Mouse (Mus musculus) lung, postnatal 0 days (tissue): ENCODE measurements around the gene Chmp4b. TPM values are rescaled to one million over a fixed set of nuclear protein-coding genes. Genes with fewer than 3 reads are reported as not detected.

ENCODE experiments used
- ATAC-seq: fragments of 200-750 bp; cut with Nextera tagmentation; 2 replicates; pipeline ENCODE4 v1.8.0; 2017; ENCODE audit warnings: moderate library complexity
- DNase-seq: peaks from one replicate; pipeline ENCODE4 v3.0.0-alpha.2; 2016; ENCODE audit warnings: low spot score
- H3K27ac ChIP-seq: fragments of 300-500 bp; sonication (generic); 2 replicates; pipeline ENCODE4 v1.5.1; 2014; ENCODE audit warnings: antibody characterized with exemption, mild to moderate bottlenecking, low read length, mixed read lengths
- H3K27me3 ChIP-seq: fragments of 300-500 bp; sonication (generic); replicated peaks from 2 replicates; pipeline ENCODE4 v1.6.1; 2014; ENCODE audit warnings: low read length, mixed read lengths; ENCODE audit not compliant: insufficient read depth
- H3K36me3 ChIP-seq: fragments of 300-500 bp; sonication (generic); 2 replicates; pipeline ENCODE4 v1.6.1; 2014; ENCODE audit warnings: low read length, mixed read lengths; ENCODE audit not compliant: insufficient read depth
- H3K4me1 ChIP-seq: fragments of 300-500 bp; sonication (generic); 2 replicates; pipeline ENCODE4 v1.6.1; 2014; ENCODE audit warnings: antibody characterized with exemption, low read depth, low read length, mixed read lengths; ENCODE audit not compliant: insufficient read depth
- H3K4me2 ChIP-seq: fragments of 300-500 bp; sonication (generic); replicated peaks from 2 replicates; pipeline ENCODE4 v1.6.1; 2014; ENCODE audit warnings: low read depth, mild to moderate bottlenecking, low read length, moderate library complexity, mixed read lengths
- H3K4me3 ChIP-seq: fragments of 300-500 bp; sonication (generic); 2 replicates; pipeline ENCODE4 v1.5.1; 2014; ENCODE audit warnings: low read depth, low read length
- H3K9ac ChIP-seq: fragments of 300-500 bp; sonication (generic); replicated peaks from 2 replicates; pipeline ENCODE4 v1.6.1; 2014; ENCODE audit warnings: low read depth, mild to moderate bottlenecking
- H3K9me3 ChIP-seq: fragments of 300-500 bp; sonication (generic); 2 replicates; pipeline ENCODE4 v1.6.1; 2016; ENCODE audit warnings: low read length, mixed read lengths
- CTCF ChIP-seq: IDR thresholded peaks from 2 replicates; pipeline ENCODE4 v1.5.1; 2016; ENCODE audit warnings: antibody characterized with exemption, mild to moderate bottlenecking
- EP300 ChIP-seq: IDR thresholded peaks from 2 replicates; pipeline ENCODE4 v1.6.1; 2016; ENCODE audit warnings: antibody characterized with exemption, mild to moderate bottlenecking, control low read depth
- WGBS: fragments of 180-500 bp; shearing (Covaris S2); extraction: QIAGEN DNeasy Blood & Tissue Kit; methylation state at CpG from one replicate; pipeline ENCODE4 v1.1.7; 2014; 5-methylcytosine and 5-hydroxymethylcytosine counted together
- polyA plus RNA-seq: library from polyadenylated mRNA; unstranded; fragments of >200 nt; fragmentation: Nextera tagmentation; extraction: Ambion mirVana; gene quantifications from 2 replicates; pipeline ENCODE4 v1.2.1, GENCODE M21; 2015

Gene Chmp4b
- polyA plus RNA-seq, 1 experiment from 2014 or later = 33.7 TPM

DNA sequence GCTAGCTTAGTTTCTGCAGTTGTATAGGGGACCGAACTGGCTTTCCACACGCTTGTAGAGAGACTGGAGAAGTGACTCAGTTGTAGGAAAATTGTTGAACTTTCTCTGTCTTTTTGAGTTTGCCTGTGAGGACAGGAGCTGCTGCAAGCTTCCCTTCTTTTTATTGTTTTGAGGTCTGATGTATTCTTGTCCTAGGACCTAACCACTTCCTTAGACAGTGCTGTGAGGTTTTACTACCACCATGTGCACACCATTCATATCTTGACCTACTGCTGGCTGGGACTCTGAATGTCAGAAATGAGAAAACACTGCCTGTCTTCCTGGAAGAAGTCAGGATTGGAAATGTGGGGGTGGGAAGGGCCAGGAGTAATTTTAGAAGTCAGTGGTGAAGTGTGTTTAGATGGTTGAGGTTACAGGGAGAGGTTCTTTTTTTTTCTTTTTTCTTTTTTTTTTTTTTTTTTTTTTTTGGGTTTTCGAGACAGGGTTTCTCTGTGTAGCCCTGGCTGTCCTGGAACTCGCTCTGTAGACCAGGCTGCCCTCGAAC is 8.1 kb downstream of the Chmp4b start:
- 84% methylated on average over 3 of the region's 5 CpGs for WGBS
- Histone ChIP-seq H3K36me3 (0 out of 2 replicates have a peak, but pooled peaks cover 4% of the 10 kb centered on the region), H3K4me3 (no peak overlapping the region), H3K9me3 (no peaks in the 10 kb centered on the region), H3K4me1 (peaks cover 7% of the 10 kb centered on the region; the same call in 1 of the 2 replicates), H3K27ac (no peak overlapping the region), H3K9ac (no peak overlapping the region), H3K4me2 (0 out of 2 replicates have a peak overlapping the region, but pooled peaks have one; percentile 71), H3K27me3 (no peaks in the 10 kb centered on the region)
- ATAC-seq = no peak
- TF ChIP-seq CTCF = no peak
- TF ChIP-seq EP300 = no peak
- DNase-seq = no peak

DNA sequence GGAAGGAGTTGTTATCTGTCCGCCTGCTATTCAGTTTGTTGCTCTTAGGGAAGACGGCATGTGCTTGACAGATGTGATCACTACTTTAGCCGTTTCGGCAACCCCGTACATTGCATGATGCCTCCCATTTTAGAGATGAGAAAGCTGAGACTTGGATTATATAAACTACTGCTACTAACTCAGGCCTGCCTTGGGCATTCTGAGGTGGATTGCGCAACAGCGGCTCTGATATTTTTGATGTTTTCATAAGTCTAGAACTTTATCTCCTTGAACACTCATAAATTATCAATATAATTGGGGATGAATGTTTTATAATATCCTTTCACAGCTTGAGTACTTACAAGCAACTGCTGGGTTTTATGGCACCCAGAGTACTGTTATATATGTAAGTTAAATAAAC is 17.2 kb downstream of the Chmp4b start:
- Histone ChIP-seq H3K9ac (no peak overlapping the region), H3K36me3 (no peaks in the 10 kb centered on the region), H3K27me3 (no peaks in the 10 kb centered on the region), H3K4me1 (no peaks in the 10 kb centered on the region), H3K9me3 (no peaks in the 10 kb centered on the region), H3K27ac (no peak overlapping the region), H3K4me3 (no peak overlapping the region), H3K4me2 (no peak overlapping the region)
- ATAC-seq = no peak
- 82% methylated on average over 7 of the region's 7 CpGs for WGBS
- no peak for TF ChIP-seq EP300
- TF ChIP-seq CTCF = no peak
- DNase-seq = no peak

DNA sequence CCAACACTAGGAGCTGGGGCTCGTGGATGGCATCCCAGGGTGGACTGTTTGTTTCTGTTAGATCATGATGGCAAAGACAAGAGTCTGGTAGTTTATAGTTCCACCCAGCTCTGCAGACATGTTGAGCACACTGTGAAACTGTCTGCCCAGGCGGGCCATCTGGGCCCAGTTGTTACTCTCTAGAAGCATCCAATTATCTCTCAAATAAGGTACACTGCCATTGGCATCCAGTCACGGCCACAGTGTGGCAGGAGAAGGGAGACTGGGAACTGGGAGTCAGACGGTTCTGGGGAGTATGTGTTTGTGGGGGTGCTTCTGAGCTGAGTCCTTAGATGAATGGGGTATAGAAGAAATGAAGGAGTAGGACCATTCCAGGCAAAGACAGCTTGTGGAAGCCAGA is 18.6 kb downstream of the Chmp4b start:
- TF ChIP-seq CTCF (no peak), EP300 (no peak)
- Histone ChIP-seq H3K36me3 (no peaks in the 10 kb centered on the region), H3K4me3 (no peak overlapping the region), H3K4me2 (no peak overlapping the region), H3K9ac (no peak overlapping the region), H3K4me1 (0 out of 2 replicates have a peak, but pooled peaks cover 3% of the 10 kb centered on the region), H3K27me3 (no peaks in the 10 kb centered on the region), H3K9me3 (no peaks in the 10 kb centered on the region), H3K27ac (no peak overlapping the region)
- WGBS = 70% methylated on average over 4 of the region's 4 CpGs
- ATAC-seq (no peak), DNase-seq (no peak)

DNA sequence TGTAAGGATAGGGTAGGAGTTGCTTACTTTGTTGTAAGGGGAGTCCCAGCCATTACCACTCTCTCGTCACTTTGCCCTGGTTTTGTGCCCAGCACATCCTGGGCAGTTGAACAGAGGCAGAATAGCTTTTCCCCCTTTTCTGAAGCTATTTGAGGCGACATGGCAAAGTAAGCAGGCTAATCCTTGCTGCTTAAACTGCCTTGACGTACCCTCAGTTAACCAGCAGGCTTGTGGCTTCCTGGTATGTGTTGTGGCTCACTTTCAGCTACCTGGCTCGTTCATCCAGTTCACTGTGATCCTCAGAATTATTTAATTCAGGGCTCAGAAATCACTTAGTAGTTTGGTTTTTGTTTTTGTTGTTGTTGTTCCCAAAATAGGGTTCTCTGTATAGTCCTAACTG is 19.2 kb downstream of the Chmp4b start:
- TF ChIP-seq EP300 (no peak), CTCF (no peak)
- H3K4me3 ChIP-seq = no peak overlapping the region
- ATAC-seq (no peak), DNase-seq (no peak)
- no peak overlapping the region for H3K4me2 ChIP-seq
- H3K4me1 ChIP-seq = peaks cover 7% of the 10 kb centered on the region; the same call in 1 of the 2 replicates
- 78% methylated on average over 4 of the region's 4 CpGs for WGBS
- no peak overlapping the region for H3K27ac ChIP-seq
- H3K9ac ChIP-seq = no peak overlapping the region
- no peaks in the 10 kb centered on the region for H3K9me3 ChIP-seq
- H3K36me3 ChIP-seq = no peaks in the 10 kb centered on the region
- no peaks in the 10 kb centered on the region for H3K27me3 ChIP-seq

DNA sequence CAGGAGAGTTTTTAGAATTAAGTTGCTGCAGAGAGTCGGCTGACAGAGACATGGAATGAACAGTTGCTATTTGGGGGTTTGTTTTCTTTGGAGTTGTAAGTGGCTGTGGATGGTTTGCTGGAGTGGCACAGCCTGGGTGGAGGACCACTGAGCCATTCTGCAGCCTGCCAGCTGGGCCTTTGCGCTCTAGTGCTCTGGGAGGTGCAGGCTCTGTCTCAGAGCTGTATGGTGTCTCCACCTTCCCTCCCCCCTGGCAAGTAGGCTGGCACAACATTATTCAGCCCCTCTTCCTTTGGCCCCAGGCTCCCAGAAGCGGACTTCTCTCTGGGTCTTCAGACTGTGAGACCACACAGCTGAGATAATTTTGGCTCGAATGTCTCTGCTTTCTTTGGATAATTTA is 22.5 kb downstream of the Chmp4b start:
- Histone ChIP-seq H3K27ac (no peak overlapping the region), H3K27me3 (no peaks in the 10 kb centered on the region), H3K4me3 (no peak overlapping the region), H3K4me1 (peaks cover 21% of the 10 kb centered on the region; the same call in 1 of the 2 replicates), H3K9me3 (no peaks in the 10 kb centered on the region), H3K4me2 (no peak overlapping the region), H3K9ac (no peak overlapping the region), H3K36me3 (no peaks in the 10 kb centered on the region)
- TF ChIP-seq EP300 = no peak
- TF ChIP-seq CTCF = no peak
- ATAC-seq (no peak), DNase-seq (no peak)
- 64% methylated on average over 4 of the region's 4 CpGs for WGBS

DNA sequence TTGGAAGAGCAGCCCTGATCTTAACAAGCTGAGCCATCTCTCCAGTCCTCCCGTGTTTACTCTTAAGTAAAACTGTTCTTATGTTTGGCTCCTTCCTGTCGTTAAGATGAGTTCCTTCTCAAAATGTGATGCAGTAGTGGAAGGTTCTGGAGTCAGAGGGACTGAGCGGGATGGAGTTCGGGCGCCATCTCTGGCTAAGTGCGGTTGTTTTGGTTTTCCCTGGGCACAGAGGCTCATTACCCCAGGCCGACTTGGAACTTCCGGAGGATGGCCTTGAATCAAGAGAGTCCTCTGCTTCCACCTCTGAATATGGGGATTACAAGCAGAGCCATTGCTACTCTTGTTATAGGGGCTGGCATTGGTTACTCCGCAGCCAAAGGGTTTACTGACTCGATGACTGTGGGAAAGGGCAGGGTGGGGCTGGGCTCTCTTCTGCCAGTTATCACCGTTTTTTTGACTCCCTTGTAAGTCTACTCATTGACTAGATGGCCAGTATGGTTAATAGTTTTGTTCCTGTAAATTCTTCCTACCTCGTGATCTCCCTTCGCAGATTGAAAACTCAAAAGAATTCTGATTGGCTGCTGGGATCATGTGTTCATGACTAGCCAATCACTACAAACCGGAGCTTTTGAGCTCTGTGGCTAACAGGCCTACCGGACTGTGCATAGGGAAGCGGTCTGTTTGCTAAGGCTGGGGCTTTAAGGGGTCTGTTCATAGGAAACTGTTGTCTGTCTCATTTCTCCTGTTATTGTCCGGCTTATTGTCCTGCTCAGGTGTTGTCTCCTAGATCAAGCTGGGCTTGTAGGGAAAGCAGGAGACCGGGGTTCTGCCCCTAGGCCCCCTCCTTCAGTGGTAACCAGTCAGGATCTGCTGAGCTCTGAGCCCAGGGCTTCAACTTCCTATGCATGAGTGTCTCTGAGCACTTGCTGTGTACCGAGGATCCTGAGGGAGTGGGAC is 25.4 kb downstream of the Chmp4b start:
- DNase-seq (peak; percentile 69), ATAC-seq (peak; percentile 71)

More for the DNA sequence above, 25.4 kb downstream of the Chmp4b start:
- no peaks in the 10 kb centered on the region for H3K36me3 ChIP-seq
- 0 out of 2 replicates have a peak, but pooled peaks have one; percentile 1 for TF ChIP-seq CTCF
- no peak for TF ChIP-seq EP300
- peak overlapping the region; percentile 3; the same call in 1 of the 2 replicates for H3K9ac ChIP-seq
- no peak overlapping the region for H3K4me3 ChIP-seq
- H3K4me1 ChIP-seq = peaks cover 21% of the 10 kb centered on the region; the same call in 1 of the 2 replicates
- WGBS = 55% methylated on average over 19 of the region's 19 CpGs
- no peaks in the 10 kb centered on the region for H3K9me3 ChIP-seq
- no peaks in the 10 kb centered on the region for H3K27me3 ChIP-seq
- H3K27ac ChIP-seq = peak overlapping the region; percentile 84
- peak overlapping the region; percentile 39 for H3K4me2 ChIP-seq
